Mouse (Mus musculus) B cell, adult 67 days (primary cell): ENCODE measurements around the gene Nprl3. TPM values are rescaled to one million over a fixed set of nuclear protein-coding genes. Genes with fewer than 3 reads are reported as not detected.

Experiments used
- total RNA-seq, 2 experiments: library from RNA; stranded (reverse); gene quantifications; 4 replicates each; pipeline ENCODE4 v1.2.4; 2023

The Nprl3 gene
- 10 to 100 TPM; 68.8 to 83.2 TPM for total RNA-seq

GRCm38 (mm10) chr11:32267188-32267884 lies at the start of gene Nprl3:
Nprl3 (minus strand) TSS chr11:32267707.

GRCm38 (mm10) chr11:32299865-32300264 lies 32.4 kb upstream of the Nprl3 start, which contains the start of gene Hbq1a:
Hbq1a (plus strand) TSS chr11:32300069.

GRCm38 (mm10) chr11:32296203-32296602 lies 28.7 kb upstream of the Nprl3 start, which contains the start of gene Hba-a2:
Hba-a2 (plus strand) TSS chr11:32296489.

GRCm38 (mm10) chr11:32286695-32287492 lies 19.4 kb upstream of the Nprl3 start, which contains the start of gene Hbq1b:
Hbq1b (plus strand) TSS chr11:32286965.

GRCm38 (mm10) chr11:32283091-32283777 lies 15.7 kb upstream of the Nprl3 start, which contains the start of gene Hba-a1:
Hba-a1 (plus strand) TSS chr11:32283511.

GRCm38 (mm10) chr11:32276347-32276746 lies 8.8 kb upstream of the Nprl3 start, which contains the start of gene Hba-x:
Hba-x (plus strand) TSS chr11:32276400.

GRCm38 (mm10) chr11:32226124-32226871 lies 41.2 kb downstream of the Nprl3 start, which contains the start of gene Mpg:
Mpg (plus strand) TSS chr11:32226505.

GRCm38 (mm10) chr11:32221951-32222409 lies 45.5 kb downstream of the Nprl3 start, which contains the start of gene Rhbdf1:
Rhbdf1 (minus strand) TSS chr11:32222300.

GRCm38 (mm10) chr11:32205058-32205873 lies 62.2 kb downstream of the Nprl3 start, which contains the start of gene Snrnp25:
Snrnp25 (plus strand) TSS chr11:32205415.

GRCm38 (mm10) chr11:32200075-32200601 lies 67.4 kb downstream of the Nprl3 start, which contains the start of gene Il9r:
Il9r (minus strand) TSS chr11:32200279.

Other genes with a start within 250 kb of the Nprl3 start
- gene Il9r, start 67.4 kb downstream of the Nprl3 start, total RNA-seq, result 10 to 100 TPM; 25.2 to 46.1 TPM
- 10 to 100 TPM; 20.0 to 25.8 TPM for gene Snrnp25, start 62.3 kb downstream of the Nprl3 start, total RNA-seq
- 10 to 100 TPM; 10.3 to 13.0 TPM for gene Rhbdf1, start 45.4 kb downstream of the Nprl3 start, total RNA-seq
- 10 to 100 TPM; 21.7 to 27.2 TPM for gene Mpg, start 41.2 kb downstream of the Nprl3 start, total RNA-seq
- gene Hba-x, start 8.7 kb upstream of the Nprl3 start, total RNA-seq, result not detected
- gene Hba-a1, start 15.8 kb upstream of the Nprl3 start, total RNA-seq, result 100 to 1,000 TPM in 1 of 2 experiments, 10 to 100 TPM in 1; 23.3 to 338 TPM
- gene Hbq1b, start 19.3 kb upstream of the Nprl3 start, total RNA-seq, result not detected
- 100 to 1,000 TPM in 1 of 2 experiments, 10 to 100 TPM in 1; 11.7 to 226 TPM for gene Hba-a2, start 28.8 kb upstream of the Nprl3 start, total RNA-seq
- not detected for gene Hbq1a, start 32.4 kb upstream of the Nprl3 start, total RNA-seq
- gene Sh3pxd2b, start 80.1 kb upstream of the Nprl3 start, total RNA-seq, result not detected
- 1 to 10 TPM; 6.1 to 6.7 TPM for gene Ubtd2, start 187.7 kb upstream of the Nprl3 start, total RNA-seq